Mouse (Mus musculus) intestine, embryonic 16.5 days (tissue): ENCODE measurements at regions not wholly inside any gene's neighbourhood (a gene's known extent, or its start where the extent isn't known, plus 50 kb on each side); places are given as distances from the start of the nearest gene placed in this dataset.
A peak's percentile ranks its signal among the peaks of the same experiment; 100 is the strongest.

Experiments
- ATAC-seq: fragments of 200-750 bp; cut with Nextera tagmentation; 2 replicates; pipeline ENCODE4 v1.8.0; 2017; ENCODE audit warnings: moderate TSS enrichment, moderate library complexity
- H3K27ac ChIP-seq: fragments of 300-500 bp; sonication (generic); 2 replicates; pipeline ENCODE4 v1.5.1; 2014; ENCODE audit warnings: mild to moderate bottlenecking, low read length
- H3K27me3 ChIP-seq: fragments of 300-500 bp; sonication (generic); replicated peaks from 2 replicates; pipeline ENCODE4 v1.6.1; 2014; ENCODE audit warnings: low read length, control low read depth, mixed read lengths; ENCODE audit not compliant: control insufficient read depth, insufficient read depth
- H3K36me3 ChIP-seq: fragments of 300-500 bp; sonication (generic); 2 replicates; pipeline ENCODE4 v1.6.1; 2014; ENCODE audit warnings: low read length, control low read depth; ENCODE audit not compliant: control insufficient read depth, insufficient read depth
- H3K4me1 ChIP-seq: fragments of 300-500 bp; sonication (generic); 2 replicates; pipeline ENCODE4 v1.6.1; 2014; ENCODE audit warnings: low read length, control low read depth, mixed read lengths; ENCODE audit not compliant: control insufficient read depth, insufficient read depth
- H3K4me2 ChIP-seq: fragments of 300-500 bp; sonication (generic); 2 replicates; pipeline ENCODE4 v1.6.1; 2014; ENCODE audit warnings: low read depth, low read length, control low read depth
- H3K4me3 ChIP-seq: fragments of 300-500 bp; sonication (generic); 2 replicates; pipeline ENCODE4 v1.5.1; 2014; ENCODE audit warnings: mild to moderate bottlenecking, low read length
- H3K9ac ChIP-seq: fragments of 300-500 bp; sonication (generic); 2 replicates; pipeline ENCODE4 v1.6.1; 2014; ENCODE audit warnings: low read depth, low read length
- H3K9me3 ChIP-seq: fragments of 300-500 bp; sonication (generic); 2 replicates; pipeline ENCODE4 v1.6.1; 2016; ENCODE audit warnings: low read length, control low read depth; ENCODE audit not compliant: control insufficient read depth
- WGBS: fragments of 180-500 bp; shearing (Covaris S2); extraction: QIAGEN DNeasy Blood & Tissue Kit; methylation state at CpG from one replicate; pipeline ENCODE4 v1.1.7; 2014; 5-methylcytosine and 5-hydroxymethylcytosine counted together

DNA sequence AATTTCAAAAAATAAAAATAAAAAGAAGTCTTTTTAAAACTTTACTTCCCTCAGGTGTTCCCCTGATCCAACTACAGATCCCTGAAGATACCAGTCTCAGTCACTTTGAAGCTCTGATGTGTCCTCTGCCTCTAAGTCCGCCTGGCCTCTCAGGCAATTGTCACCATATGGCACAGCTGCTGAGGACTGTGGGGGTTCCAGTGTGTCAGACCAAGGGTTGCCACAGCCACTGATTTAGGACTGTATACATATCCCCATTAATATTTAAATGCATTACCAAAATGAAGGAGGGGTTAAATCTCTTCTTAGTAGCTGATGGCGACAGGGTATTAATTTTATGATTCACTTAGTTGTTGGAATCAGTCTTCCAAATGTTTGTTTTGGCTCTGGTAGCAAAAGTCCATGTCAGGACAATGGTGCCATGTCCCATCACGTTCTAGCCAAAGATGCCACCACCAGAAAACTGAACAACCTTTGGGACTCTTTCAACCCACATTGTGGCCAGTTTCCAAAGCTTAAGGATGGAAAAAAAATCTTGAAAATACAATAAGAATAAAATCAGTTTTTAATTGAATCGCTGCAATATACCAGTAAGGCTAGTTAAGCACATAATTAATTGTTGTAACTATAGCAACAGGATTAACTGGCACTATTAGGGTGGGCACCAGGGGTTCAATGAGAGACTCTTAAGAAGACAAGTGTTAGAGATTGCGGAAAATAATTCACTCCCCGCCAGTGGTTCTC is 62.5 kb downstream of the Arrdc4 start:
- ATAC-seq: no peak
- Histone ChIP-seq H3K4me1 (no peaks in the 10 kb centered on the region; the same call in 1 of the 2 replicates), H3K27ac (no peak overlapping the region), H3K4me3 (no peak overlapping the region), H3K4me2 (no peak overlapping the region), H3K9ac (no peak overlapping the region), H3K9me3 (no peaks in the 10 kb centered on the region), H3K27me3 (no peaks in the 10 kb centered on the region), H3K36me3 (no peaks in the 10 kb centered on the region)
- WGBS: 76% methylated on average over 6 of the region's 6 CpGs

DNA sequence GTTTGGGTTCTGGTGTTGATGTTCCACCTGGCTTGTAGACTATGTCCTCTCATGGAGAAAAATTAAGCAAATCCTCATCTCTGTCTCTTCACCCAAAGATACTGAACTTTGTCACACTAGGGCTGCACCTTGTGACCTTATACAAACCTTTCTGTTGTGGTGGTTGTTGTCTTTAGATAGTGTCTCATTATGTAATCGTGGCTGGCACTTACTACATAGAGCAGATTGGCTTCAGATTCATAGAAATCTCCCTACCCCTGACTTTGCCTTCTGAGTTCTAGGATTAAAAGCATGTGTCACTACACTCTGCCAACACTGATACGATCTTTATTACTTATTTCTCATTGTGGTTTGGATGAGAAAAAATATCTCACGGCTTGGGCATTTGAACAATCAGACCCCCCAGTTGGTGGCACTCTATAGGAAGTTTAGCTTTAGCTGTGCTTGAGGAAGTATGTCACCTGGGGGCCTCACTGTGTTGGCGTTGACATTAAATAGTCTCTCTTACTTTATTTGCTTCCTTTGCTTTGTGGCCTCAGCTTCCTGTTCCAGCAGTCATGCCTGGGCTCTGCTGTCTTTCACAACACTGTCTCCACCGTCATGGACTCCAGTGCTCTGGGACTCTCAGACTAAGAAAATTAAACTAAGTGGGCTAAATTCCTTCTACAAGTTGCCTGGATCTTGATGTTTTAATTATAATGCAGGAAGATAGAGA is 66.0 kb downstream of the Arrdc4 start:
- peak; percentile 26; the same call in 1 of the 2 replicates for ATAC-seq
- H3K27ac ChIP-seq: no peak overlapping the region; the same call in 1 of the 2 replicates
- no peaks in the 10 kb centered on the region for H3K9me3 ChIP-seq
- H3K4me3 ChIP-seq: no peak overlapping the region
- no peaks in the 10 kb centered on the region; the same call in 1 of the 2 replicates for H3K4me1 ChIP-seq
- 0 out of 2 replicates have a peak overlapping the region, but pooled peaks have one; percentile 1 for H3K4me2 ChIP-seq
- no peaks in the 10 kb centered on the region for H3K27me3 ChIP-seq
- 62% methylated on average over 5 of the region's 5 CpGs for WGBS
- no peak overlapping the region for H3K9ac ChIP-seq
- H3K36me3 ChIP-seq: no peaks in the 10 kb centered on the region

DNA sequence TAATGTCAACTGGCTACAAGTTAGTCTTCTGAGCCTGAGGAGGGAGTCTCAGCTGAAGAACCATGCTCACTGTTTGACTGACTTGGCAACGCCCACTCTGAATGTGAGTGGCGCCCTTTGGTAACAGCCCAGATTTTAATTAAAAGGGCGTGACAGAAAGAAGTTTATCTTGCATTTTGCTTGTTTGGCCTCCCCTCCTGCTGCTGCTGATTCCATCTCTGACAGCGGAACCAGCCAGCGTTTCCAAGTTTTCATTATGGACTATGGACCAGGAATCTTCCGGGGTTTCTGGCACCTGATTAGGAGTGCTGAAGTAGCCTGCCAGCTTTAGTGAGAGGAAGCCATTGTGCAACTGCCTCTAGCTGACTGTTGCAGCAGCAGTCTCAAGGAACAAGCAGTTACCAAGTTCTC is 66.7 kb downstream of the Arrdc4 start:
- no peaks in the 10 kb centered on the region for H3K9me3 ChIP-seq
- H3K27ac ChIP-seq: no peak overlapping the region; the same call in 1 of the 2 replicates
- no peaks in the 10 kb centered on the region for H3K27me3 ChIP-seq
- H3K4me2 ChIP-seq: 0 out of 2 replicates have a peak overlapping the region, but pooled peaks have one; percentile 1
- no peak overlapping the region for H3K9ac ChIP-seq
- no peak overlapping the region for H3K4me3 ChIP-seq
- no peaks in the 10 kb centered on the region; the same call in 1 of the 2 replicates for H3K4me1 ChIP-seq
- no peaks in the 10 kb centered on the region for H3K36me3 ChIP-seq
- WGBS: 56% methylated on average over 6 of the region's 6 CpGs
- peak; percentile 76 for ATAC-seq

GRCm38 (mm10) chr7:68679770-68680169 is 69.3 kb downstream of the Arrdc4 start:
- WGBS: 84% methylated on average over 3 of the region's 3 CpGs
- H3K4me3 ChIP-seq: no peak overlapping the region

DNA sequence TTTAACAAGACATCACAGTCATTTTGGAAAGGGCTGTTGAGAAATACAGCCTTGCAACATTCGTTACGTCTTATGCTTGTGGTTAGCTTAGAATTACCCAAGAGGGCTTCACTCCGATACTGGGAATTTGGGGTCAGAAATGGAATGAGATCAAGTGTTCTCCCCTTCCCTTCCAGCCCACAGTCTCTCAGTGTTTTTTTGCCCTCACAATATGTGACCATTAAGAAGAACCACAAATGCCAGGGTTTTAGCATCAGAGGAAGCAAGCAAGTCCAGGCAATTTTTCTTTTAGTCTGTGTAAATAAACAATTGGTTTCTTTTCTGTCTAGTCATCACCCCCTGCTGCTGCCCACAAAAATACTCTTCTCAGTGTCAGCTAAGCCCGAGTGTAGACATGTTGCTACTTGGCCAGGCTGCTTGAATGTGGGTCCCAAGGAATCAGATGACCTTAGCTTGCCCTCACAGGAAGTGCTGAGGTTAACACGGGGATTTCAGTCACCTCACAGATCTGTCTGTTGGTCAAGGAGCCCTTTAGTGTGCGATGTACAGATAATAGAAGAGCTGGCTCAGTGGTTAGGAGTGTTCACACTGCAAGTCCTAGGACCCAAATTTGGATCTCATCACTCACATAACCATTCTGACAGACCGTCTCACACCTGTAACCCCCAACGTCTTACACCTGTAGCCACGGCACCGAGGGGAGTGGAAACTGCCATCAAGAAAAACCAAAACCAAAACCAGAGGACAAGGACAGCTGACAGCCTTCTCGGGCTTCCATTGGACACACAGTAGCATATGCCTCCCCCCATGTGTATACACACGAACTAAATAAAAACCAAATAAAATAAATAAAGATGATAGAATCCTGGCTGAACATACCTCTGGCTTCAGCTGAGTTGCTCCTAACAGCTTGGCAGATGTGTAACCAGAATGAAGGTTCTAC is 81.0 kb downstream of the Arrdc4 start:
- Histone ChIP-seq H3K9ac (no peak overlapping the region), H3K36me3 (no peaks in the 10 kb centered on the region), H3K27me3 (no peaks in the 10 kb centered on the region), H3K9me3 (no peaks in the 10 kb centered on the region), H3K27ac (no peak overlapping the region), H3K4me1 (no peaks in the 10 kb centered on the region), H3K4me3 (no peak overlapping the region), H3K4me2 (no peak overlapping the region)
- ATAC-seq: no peak
- 74% methylated on average over 12 of the region's 12 CpGs for WGBS

More at GRCm38 (mm10) chr7:68679770-68680169, 69.3 kb downstream of the Arrdc4 start:
- Histone ChIP-seq H3K36me3 (no peaks in the 10 kb centered on the region), H3K27ac (no peak overlapping the region), H3K9ac (no peak overlapping the region), H3K9me3 (no peaks in the 10 kb centered on the region), H3K4me1 (no peaks in the 10 kb centered on the region), H3K4me2 (no peak overlapping the region), H3K27me3 (no peaks in the 10 kb centered on the region)
- ATAC-seq: no peak

- Histone ChIP-seq H3K9me3 (no peaks in the 10 kb centered on the region), H3K9ac (no peak overlapping the region), H3K27ac (no peak overlapping the region), H3K36me3 (no peaks in the 10 kb centered on the region), H3K4me1 (no peaks in the 10 kb centered on the region), H3K27me3 (no peaks in the 10 kb centered on the region), H3K4me3 (no peak overlapping the region), H3K4me2 (no peak overlapping the region)
- 51% methylated on average over 4 of the region's 4 CpGs for WGBS
- ATAC-seq: no peak; the same call in 1 of the 2 replicates
These were observed 81.8 kb downstream of the Arrdc4 start for GRCm38 (mm10) chr7:68667215-68667614.

DNA sequence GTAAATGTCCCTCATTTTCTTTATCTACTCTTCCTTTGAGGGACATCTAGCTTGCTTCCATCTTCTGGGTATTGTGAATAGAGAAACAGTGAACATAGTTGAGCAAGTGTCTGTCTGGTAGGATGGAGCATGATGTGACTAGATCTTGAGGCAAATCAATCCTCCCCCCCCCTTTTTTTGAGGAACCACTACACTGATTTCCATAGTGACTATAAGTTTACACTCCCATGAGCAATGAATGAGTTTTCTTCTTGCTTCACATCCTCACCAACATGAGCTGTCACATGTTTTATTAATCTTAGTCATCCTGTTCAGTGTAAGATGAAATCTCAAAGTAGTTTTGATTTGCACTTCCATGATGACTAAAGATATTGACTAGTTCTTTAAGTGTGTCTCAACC is 92.7 kb downstream of the Arrdc4 start:
- no peak for ATAC-seq
- H3K36me3 ChIP-seq: no peaks in the 10 kb centered on the region
- H3K4me3 ChIP-seq: no peak overlapping the region
- no peaks in the 10 kb centered on the region for H3K4me1 ChIP-seq
- H3K27me3 ChIP-seq: no peaks in the 10 kb centered on the region
- no peak overlapping the region for H3K27ac ChIP-seq
- H3K9ac ChIP-seq: no peak overlapping the region
- no peak overlapping the region for H3K4me2 ChIP-seq
- H3K9me3 ChIP-seq: no peaks in the 10 kb centered on the region

DNA sequence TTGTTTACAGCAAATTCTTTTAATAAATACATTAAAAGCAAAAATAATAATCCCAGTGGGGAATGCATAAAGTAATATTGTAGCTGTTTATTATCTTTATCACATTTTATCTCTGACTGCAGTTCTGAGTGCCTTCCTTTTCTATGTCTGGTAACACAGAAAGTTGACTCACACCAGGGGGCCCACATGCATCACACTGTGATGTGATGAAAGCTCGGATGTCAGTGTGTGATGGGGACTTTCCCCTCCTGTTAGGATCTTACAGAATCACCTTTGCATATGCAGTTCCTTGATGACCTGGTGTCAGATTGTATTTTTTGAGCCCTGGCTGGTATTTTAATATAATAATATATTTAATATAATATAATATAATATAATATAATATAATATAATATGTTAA is 95.5 kb downstream of the Arrdc4 start:
- ATAC-seq: no peak
- Histone ChIP-seq H3K27ac (no peak overlapping the region), H3K4me1 (no peaks in the 10 kb centered on the region), H3K4me3 (no peak overlapping the region), H3K9me3 (no peaks in the 10 kb centered on the region), H3K9ac (no peak overlapping the region), H3K4me2 (no peak overlapping the region), H3K27me3 (no peaks in the 10 kb centered on the region), H3K36me3 (no peaks in the 10 kb centered on the region)
- WGBS: 74% methylated on average over 1 of the region's 1 CpGs

DNA sequence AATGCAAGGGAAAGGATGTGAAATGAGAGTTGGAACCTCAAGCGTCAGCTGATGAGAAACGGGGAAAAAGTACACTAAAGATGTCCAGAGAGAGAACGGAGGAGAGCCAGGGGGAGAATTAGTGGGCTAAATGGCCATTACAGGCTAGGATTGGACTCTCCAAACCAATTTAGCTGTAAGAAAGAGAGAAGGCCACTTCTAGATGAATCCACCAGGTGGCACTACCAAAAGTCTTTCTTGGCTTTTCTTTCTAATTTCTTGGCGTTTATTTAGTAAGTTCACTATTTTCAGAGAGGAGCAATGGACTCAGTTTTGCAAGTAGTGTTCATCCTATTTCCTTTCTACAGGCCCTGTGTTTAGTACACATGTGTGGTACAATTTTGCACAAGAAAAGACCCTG is 97.6 kb downstream of the Arrdc4 start:
- H3K9me3 ChIP-seq: no peaks in the 10 kb centered on the region
- H3K4me3 ChIP-seq: no peak overlapping the region
- H3K27ac ChIP-seq: no peak overlapping the region
- 69% methylated on average over 4 of the region's 4 CpGs for WGBS
- H3K36me3 ChIP-seq: no peaks in the 10 kb centered on the region
- no peak overlapping the region for H3K4me2 ChIP-seq
- no peak overlapping the region for H3K9ac ChIP-seq
- ATAC-seq: no peak
- no peaks in the 10 kb centered on the region for H3K27me3 ChIP-seq
- no peaks in the 10 kb centered on the region for H3K4me1 ChIP-seq
